Mouse (Mus musculus): ENCODE data around the gene Pdlim1. TPM values are rescaled to one million over a fixed set of nuclear protein-coding genes. Genes with fewer than 3 reads are reported as not detected.
"Not testable (repeated sequence)": the region's sequence is repeated elsewhere in the genome, so short reads cannot be mapped to it uniquely, and the experiment has no call there.

Pdlim1 gene
- total RNA-seq, 4 experiments from 2014 or later, result 81.4 to 93.4 (median 89.9) TPM

- DNase-seq (ENCODE audit: low spot score in 2 of 2), result no peak
Observed at GRCm38 (mm10) chr19:40240838-40241689, 30.6 kb downstream of the Pdlim1 start.

DNA sequence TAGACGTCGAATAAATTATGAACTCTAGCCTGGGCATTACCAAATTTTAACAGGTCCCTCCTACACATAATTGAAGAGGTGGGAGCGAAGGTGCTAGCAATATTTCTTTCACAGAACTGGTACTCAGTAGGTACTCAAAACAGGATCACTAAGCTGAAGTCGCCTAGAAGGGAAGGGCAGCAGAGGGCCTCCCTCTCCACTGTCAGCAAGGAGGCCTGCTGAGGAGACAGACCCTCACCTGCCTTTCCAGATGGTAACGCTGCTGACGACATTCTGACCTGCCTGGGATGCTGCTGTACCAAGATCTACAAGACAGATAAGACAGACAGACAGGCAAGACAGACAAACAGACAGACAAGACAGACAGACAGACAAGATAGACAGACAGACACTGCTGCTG, 31.3 kb downstream of the Pdlim1 start:
- DNase-seq (ENCODE audit: low spot score in 2 of 2), result no peak

- DNase-seq (ENCODE audit: low spot score in 2 of 2), result no peak
Observed at GRCm38 (mm10) chr19:40238175-40238850, 33.3 kb downstream of the Pdlim1 start.

DNA sequence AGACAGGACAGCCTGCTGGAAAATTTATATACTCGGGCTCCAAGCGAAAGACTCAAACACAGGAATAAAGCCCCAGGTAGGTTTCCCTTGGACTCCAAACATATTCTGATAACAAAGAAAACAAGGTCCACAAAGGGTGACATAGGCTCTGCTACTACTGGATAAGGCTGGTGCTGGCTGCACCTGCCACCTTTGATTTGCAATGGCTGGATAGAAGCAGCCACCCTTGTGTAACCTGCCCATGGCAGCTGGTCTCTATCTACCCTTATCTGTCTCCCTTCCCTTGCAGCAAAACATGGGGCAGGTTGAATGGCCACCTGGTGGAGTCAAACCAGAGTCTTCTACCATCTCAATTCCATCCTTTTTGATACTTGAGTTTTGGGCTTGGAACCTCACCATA, 39.1 kb downstream of the Pdlim1 start:
- no peak for DNase-seq (ENCODE audit: low spot score in 2 of 2)

- no peak for DNase-seq (ENCODE audit: low spot score in 2 of 2)
Observed at GRCm38 (mm10) chr19:40231825-40232541, 39.7 kb downstream of the Pdlim1 start.

DNA sequence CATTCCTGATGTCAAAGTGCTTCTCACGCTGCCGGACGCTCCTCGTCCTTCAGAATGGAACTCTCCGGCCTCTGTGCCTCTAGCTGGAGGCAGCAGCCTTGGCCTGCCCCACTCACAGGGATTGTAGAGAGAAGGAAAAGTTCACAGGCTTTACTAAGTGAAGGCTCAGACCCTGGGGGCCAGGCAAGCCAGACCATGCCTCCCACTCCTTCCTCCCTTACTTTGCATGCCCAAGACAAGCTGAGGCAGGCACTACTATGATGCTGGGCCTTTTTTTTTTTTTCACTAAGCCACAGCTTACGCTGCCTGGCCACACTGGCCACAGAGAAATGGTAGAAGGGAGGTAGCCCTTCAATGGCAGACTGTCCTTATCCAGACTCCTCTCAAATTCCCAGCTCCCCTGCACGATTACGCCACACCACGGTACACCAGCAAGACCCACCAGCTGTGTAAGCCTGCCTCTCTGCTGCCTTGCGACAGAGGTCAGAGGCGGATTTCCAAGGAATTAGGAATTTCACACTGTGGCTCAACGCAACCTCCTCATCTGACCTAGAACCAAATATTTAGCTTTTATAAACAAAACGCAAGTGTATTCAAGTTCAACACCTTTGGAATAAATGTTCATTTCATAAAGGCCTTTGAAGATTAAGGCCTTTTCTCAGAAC, 40.4 kb downstream of the Pdlim1 start:
- no peak for DNase-seq (ENCODE audit: low spot score in 2 of 2)

- DNase-seq (ENCODE audit: low spot score in 2 of 2), result no peak
Observed at GRCm38 (mm10) chr19:40226516-40227151, 45.0 kb downstream of the Pdlim1 start.

GRCm38 (mm10) chr19:40225761-40226110, 45.9 kb downstream of the Pdlim1 start:
- DNase-seq (ENCODE audit: low spot score in 2 of 2), result no peak

GRCm38 (mm10) chr19:40225102-40225760, 46.4 kb downstream of the Pdlim1 start:
- DNase-seq (ENCODE audit: low spot score in 2 of 2), result no peak

GRCm38 (mm10) chr19:40222307-40222706, 49.3 kb downstream of the Pdlim1 start:
- not testable (repeated sequence) for DNase-seq (ENCODE audit: low spot score in 2 of 2)

DNA sequence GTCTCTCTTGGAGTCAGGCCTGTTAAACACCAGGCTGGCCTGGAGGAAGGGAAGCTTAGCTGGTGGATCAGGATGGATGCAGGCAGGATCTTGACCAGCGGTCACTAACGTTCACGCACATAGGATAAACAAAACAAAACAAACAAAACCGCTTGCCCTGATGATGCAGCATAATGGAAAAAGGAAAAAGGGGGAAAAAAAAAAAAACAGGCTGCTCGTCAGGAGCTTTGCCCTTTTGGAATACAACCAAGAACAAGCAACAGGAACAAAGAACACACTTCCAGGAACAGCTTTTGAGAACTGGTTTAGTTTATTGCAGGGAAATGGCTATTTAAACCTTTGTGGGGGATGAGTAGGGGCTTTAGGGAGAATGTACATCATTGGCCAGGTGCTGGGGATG, 50.8 kb downstream of the Pdlim1 start:
- no peak for DNase-seq (ENCODE audit: low spot score in 2 of 2)

GRCm38 (mm10) chr19:40202947-40203346, 68.7 kb downstream of the Pdlim1 start:
- DNase-seq (ENCODE audit: low spot score in 2 of 2), result not testable (repeated sequence)

GRCm38 (mm10) chr19:40190596-40190995, 81.0 kb downstream of the Pdlim1 start:
- no peak for DNase-seq (ENCODE audit: low spot score in 2 of 2)

GRCm38 (mm10) chr19:40187160-40187559, 84.5 kb downstream of the Pdlim1 start, which contains the start of gene Cyp2c70:
Gene Cyp2c70 (minus strand): TSS chr19:40187333.
- DNase-seq (ENCODE audit: low spot score in 2 of 2), result no peak

DNA sequence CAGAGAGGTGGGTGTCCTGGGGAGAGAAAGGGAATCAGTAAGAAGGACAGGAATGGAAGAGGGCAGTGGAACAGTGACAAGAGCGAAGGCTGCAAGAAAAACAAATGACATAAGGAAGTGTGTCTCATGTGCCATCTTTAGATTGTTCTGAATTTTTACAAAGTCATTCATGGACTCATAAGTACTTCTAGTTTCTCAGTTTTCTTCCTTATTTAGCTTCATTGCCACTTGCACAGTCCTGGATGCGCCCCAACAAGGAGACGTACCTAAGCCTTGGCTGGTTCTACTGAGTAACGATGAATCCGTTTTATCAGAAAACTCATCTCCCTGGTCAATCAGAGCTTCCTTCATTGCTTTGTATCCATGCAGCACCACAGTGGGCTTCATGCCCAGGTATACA, 88.0 kb downstream of the Pdlim1 start:
- no peak for DNase-seq (ENCODE audit: low spot score in 2 of 2)

GRCm38 (mm10) chr19:40178311-40178710, 93.3 kb downstream of the Pdlim1 start:
- no peak for DNase-seq (ENCODE audit: low spot score in 2 of 2)
